Mouse (Mus musculus): Measurements from ENCODE around the gene Armc3. TPM values are rescaled to one million over a fixed set of nuclear protein-coding genes. Genes with fewer than 3 reads are reported as not detected.
A peak's percentile ranks its signal among the peaks of the same experiment; 100 is the strongest.

The Armc3 gene
- total RNA-seq (2021) (not detected), polyA plus RNA-seq (2012; rRNA removed) (0.06 TPM in 1 of 2 replicates, not detected in the other)
- long read RNA-seq, partial matches to known transcripts: 0 of 1 reads
- long read RNA-seq, other reads (novel, unspliced or antisense): 1 of 1 reads

GRCm38 (mm10) chr2:19198452-19199365 lies at the start of gene Armc3:
TSS of gene Armc3 (plus strand) at chr2:19199302.
- Histone ChIP-seq H3K9ac (ENCODE audit: low read depth, low read length) (no peak within 1 kb of the TSS), H3K36me3 (ENCODE audit: control insufficient read depth, insufficient read depth, low read length) (no peaks in the 10 kb centered on the region), H3K27ac (no peak within 1 kb of the TSS), H3K79me2 (replicated peaks; ENCODE audit: control insufficient read depth, insufficient read depth, low read length) (no peaks in the 10 kb centered on the region), H3K4me1 (ENCODE audit: control insufficient read depth, insufficient read depth, low read length) (peaks cover 3% of the 10 kb centered on the region), H3K27me3 (ENCODE audit: control insufficient read depth, insufficient read depth, low read length) (no peaks in the 10 kb centered on the region; the same call in 1 of the 2 replicates), H3K4me3 (peak within 1 kb of the TSS; percentile 39; the same call in 1 of the 2 replicates)
- TF ChIP-seq CTCF (IDR thresholded peaks at IDR 0.05): no peak
- no peak for TF ChIP-seq EP300 (IDR thresholded peaks at IDR 0.05; ENCODE audit: insufficient read depth, low read depth, low read length)
- TF ChIP-seq POLR2A (IDR thresholded peaks at IDR 0.05; ENCODE audit: insufficient read depth, low read depth, low read length): no peak
- peak; percentile 21 to 22 for DNase-seq
- intact Hi-C loops (cut with DNase I): no loop called here
- WGBS: 24% methylated on average over 24 of the region's 24 CpGs

GRCm38 (mm10) chr2:19152687-19153086 lies 46.4 kb upstream of the Armc3 start:
- no peak for TF ChIP-seq POLR2A (IDR thresholded peaks at IDR 0.05; ENCODE audit: insufficient read depth, low read depth, low read length)
- TF ChIP-seq EP300 (IDR thresholded peaks at IDR 0.05; ENCODE audit: insufficient read depth, low read depth, low read length): no peak
- no peak for TF ChIP-seq CTCF (IDR thresholded peaks at IDR 0.05)
- intact Hi-C loops (cut with DNase I): no loop called here
- Histone ChIP-seq H3K9ac (ENCODE audit: low read depth, low read length) (no peak overlapping the region), H3K4me1 (ENCODE audit: control insufficient read depth, insufficient read depth, low read length) (no peaks in the 10 kb centered on the region; the same call in 1 of the 2 replicates), H3K4me3 (no peak overlapping the region), H3K36me3 (ENCODE audit: control insufficient read depth, insufficient read depth, low read length) (no peaks in the 10 kb centered on the region), H3K27me3 (ENCODE audit: control insufficient read depth, insufficient read depth, low read length) (no peaks in the 10 kb centered on the region), H3K27ac (no peak overlapping the region), H3K79me2 (replicated peaks; ENCODE audit: control insufficient read depth, insufficient read depth, low read length) (no peaks in the 10 kb centered on the region)
- WGBS: 58% methylated on average over 1 of the region's 1 CpGs
- no peak for DNase-seq

GRCm38 (mm10) chr2:19156176-19156575 lies 42.9 kb upstream of the Armc3 start:
- no peak for TF ChIP-seq POLR2A (IDR thresholded peaks at IDR 0.05; ENCODE audit: insufficient read depth, low read depth, low read length)
- TF ChIP-seq CTCF (IDR thresholded peaks at IDR 0.05): peak; percentile 68
- Histone ChIP-seq H3K27ac (no peak overlapping the region), H3K79me2 (replicated peaks; ENCODE audit: control insufficient read depth, insufficient read depth, low read length) (no peaks in the 10 kb centered on the region), H3K36me3 (ENCODE audit: control insufficient read depth, insufficient read depth, low read length) (no peaks in the 10 kb centered on the region), H3K9ac (ENCODE audit: low read depth, low read length) (no peak overlapping the region), H3K4me3 (no peak overlapping the region), H3K27me3 (ENCODE audit: control insufficient read depth, insufficient read depth, low read length) (no peaks in the 10 kb centered on the region), H3K4me1 (ENCODE audit: control insufficient read depth, insufficient read depth, low read length) (peaks cover 1% of the 10 kb centered on the region)
- intact Hi-C loops (cut with DNase I): loop anchor here (5.0 kb wide), 1 partner anchor 284 kb away; no protein-coding TSS in a partner anchor
- no peak for DNase-seq
- WGBS: 72% methylated on average over 4 of the region's 4 CpGs

GRCm38 (mm10) chr2:19159539-19159938 lies 39.6 kb upstream of the Armc3 start:
- Histone ChIP-seq H3K36me3 (ENCODE audit: control insufficient read depth, insufficient read depth, low read length) (no peaks in the 10 kb centered on the region), H3K4me3 (no peak overlapping the region), H3K27ac (no peak overlapping the region), H3K27me3 (ENCODE audit: control insufficient read depth, insufficient read depth, low read length) (no peaks in the 10 kb centered on the region), H3K9ac (ENCODE audit: low read depth, low read length) (no peak overlapping the region), H3K79me2 (replicated peaks; ENCODE audit: control insufficient read depth, insufficient read depth, low read length) (no peaks in the 10 kb centered on the region), H3K4me1 (ENCODE audit: control insufficient read depth, insufficient read depth, low read length) (peaks cover 1% of the 10 kb centered on the region)
- no peak for DNase-seq
- WGBS: 87% methylated on average over 5 of the region's 5 CpGs
- TF ChIP-seq POLR2A (IDR thresholded peaks at IDR 0.05; ENCODE audit: insufficient read depth, low read depth, low read length): no peak
- intact Hi-C loops (cut with DNase I): loop anchor here (5.0 kb wide), 1 partner anchor 287 kb away; no protein-coding TSS in a partner anchor

- 33% methylated on average over 8 of the region's 8 CpGs for WGBS
- H3K4me3 ChIP-seq: no peak overlapping the region
Observed at GRCm38 (mm10) chr2:19160368-19161114, 38.6 kb upstream of the Armc3 start.

More at GRCm38 (mm10) chr2:19160368-19161114, 38.6 kb upstream of the Armc3 start:
- Histone ChIP-seq H3K79me2 (replicated peaks; ENCODE audit: control insufficient read depth, insufficient read depth, low read length) (no peaks in the 10 kb centered on the region), H3K9ac (ENCODE audit: low read depth, low read length) (no peak overlapping the region), H3K4me1 (ENCODE audit: control insufficient read depth, insufficient read depth, low read length) (peaks cover 1% of the 10 kb centered on the region), H3K27me3 (ENCODE audit: control insufficient read depth, insufficient read depth, low read length) (no peaks in the 10 kb centered on the region), H3K36me3 (ENCODE audit: control insufficient read depth, insufficient read depth, low read length) (no peaks in the 10 kb centered on the region), H3K27ac (no peak overlapping the region)
- intact Hi-C loops (cut with DNase I): no loop called here
- TF ChIP-seq CTCF (IDR thresholded peaks at IDR 0.05) (no peak), POLR2A (IDR thresholded peaks at IDR 0.05; ENCODE audit: insufficient read depth, low read depth, low read length) (no peak), EP300 (IDR thresholded peaks at IDR 0.05; ENCODE audit: insufficient read depth, low read depth, low read length) (no peak)
- DNase-seq: no peak

Measured in heart, adult 2 months (tissue).